Mouse (Mus musculus): ENCODE results near the gene Spast.

- TF ChIP-seq CTCF (IDR thresholded peaks at IDR 0.05; ENCODE audit: insufficient read depth, low read depth, low read length) (no peak), POLR2A (IDR thresholded peaks at IDR 0.05; ENCODE audit: insufficient read depth, low read depth, low read length) (no peak)
These were observed 32.8 kb upstream of the Spast start for GRCm38 (mm10) chr17:74306021-74306420.

All from olfactory bulb, adult 2 months (tissue).